Mouse (Mus musculus): Measurements from ENCODE around the gene Slc25a24. TPM values are rescaled to one million over a fixed set of nuclear protein-coding genes. Genes with fewer than 3 reads are reported as not detected.

Slc25a24 gene
- total RNA-seq, 1 experiment from 2014 or later, result 29.5 TPM

GRCm38 (mm10) chr3:109165214-109165829 lies 42.4 kb downstream of the Slc25a24 start:
- ATAC-seq (replicated peaks; ENCODE audit: low read depth, poor library complexity, severe bottlenecking), result peak; percentile 89

- peak; percentile 57 for ATAC-seq (replicated peaks; ENCODE audit: low read depth, poor library complexity, severe bottlenecking)
Measured at GRCm38 (mm10) chr3:109169121-109169520, 46.2 kb downstream of the Slc25a24 start.

- peak; percentile 85 for ATAC-seq (replicated peaks; ENCODE audit: low read depth, poor library complexity, severe bottlenecking)
Measured at GRCm38 (mm10) chr3:109171070-109171778, 48.3 kb downstream of the Slc25a24 start.

- ATAC-seq (replicated peaks; ENCODE audit: low read depth, poor library complexity, severe bottlenecking), result no peak
Measured at GRCm38 (mm10) chr3:109174394-109174793, 51.4 kb downstream of the Slc25a24 start.

- peak; percentile 83 for ATAC-seq (replicated peaks; ENCODE audit: low read depth, poor library complexity, severe bottlenecking)
Measured at GRCm38 (mm10) chr3:109178705-109179104, 55.8 kb downstream of the Slc25a24 start.

- ATAC-seq (replicated peaks; ENCODE audit: low read depth, poor library complexity, severe bottlenecking), result no peak
Measured at GRCm38 (mm10) chr3:109179528-109180076, 56.7 kb downstream of the Slc25a24 start.

GRCm38 (mm10) chr3:109196166-109196565 lies 73.2 kb downstream of the Slc25a24 start:
- ATAC-seq (replicated peaks; ENCODE audit: low read depth, poor library complexity, severe bottlenecking), result peak; percentile 45

- ATAC-seq (replicated peaks; ENCODE audit: low read depth, poor library complexity, severe bottlenecking), result no peak
Measured at GRCm38 (mm10) chr3:109199280-109199679, 76.3 kb downstream of the Slc25a24 start.

GRCm38 (mm10) chr3:109212322-109212721 lies 89.4 kb downstream of the Slc25a24 start:
- ATAC-seq (replicated peaks; ENCODE audit: low read depth, poor library complexity, severe bottlenecking), result no peak

GRCm38 (mm10) chr3:109216352-109216751 lies 93.4 kb downstream of the Slc25a24 start:
- peak; percentile 42; the same call in 1 of the 2 replicates for ATAC-seq (replicated peaks; ENCODE audit: low read depth, poor library complexity, severe bottlenecking)

Other genes starting within 250 kb of the Slc25a24 start
- 0.37 TPM in 1 of 2 replicates, not detected in the other for gene Fndc7, start 233.1 kb upstream of the Slc25a24 start, total RNA-seq (2017)
- 293 and 352 TPM in 2 replicates for gene Prpf38b, start 211.4 kb upstream of the Slc25a24 start, total RNA-seq (2017)
- not detected in 2 replicates for gene Henmt1, start 183.3 kb upstream of the Slc25a24 start, total RNA-seq (2017)
- not detected in 2 replicates for gene Gm9857, start 182.7 kb upstream of the Slc25a24 start, total RNA-seq (2017)
- gene Fam102b, start 95.5 kb upstream of the Slc25a24 start, total RNA-seq (2017), result 18.9 and 21.0 TPM in 2 replicates
- gene Slc25a54, start 42.7 kb upstream of the Slc25a24 start, total RNA-seq (2017), result not detected in 2 replicates
- gene Vav3, start 217.5 kb downstream of the Slc25a24 start, total RNA-seq (2017), result 50.2 and 68.2 TPM in 2 replicates